Mouse (Mus musculus) kidney, adult 2 months (tissue): ENCODE data around the gene Marc1.

Experiments used
- CTCF ChIP-seq: fragments of 200-500 bp; conservative IDR thresholded peaks from 2 replicates; pipeline ENCODE4 v1.5.1; 2011; ENCODE audit warnings: low read depth, mild to moderate bottlenecking, control low read depth, low read length, moderate library complexity, mixed read lengths; ENCODE audit not compliant: insufficient read depth, insufficient read length
- POLR2A ChIP-seq: fragments of 200-500 bp; IDR thresholded peaks from one replicate; pipeline ENCODE4 v1.6.1; 2011; ENCODE audit warnings: low read depth, low read length, control low read depth

DNA sequence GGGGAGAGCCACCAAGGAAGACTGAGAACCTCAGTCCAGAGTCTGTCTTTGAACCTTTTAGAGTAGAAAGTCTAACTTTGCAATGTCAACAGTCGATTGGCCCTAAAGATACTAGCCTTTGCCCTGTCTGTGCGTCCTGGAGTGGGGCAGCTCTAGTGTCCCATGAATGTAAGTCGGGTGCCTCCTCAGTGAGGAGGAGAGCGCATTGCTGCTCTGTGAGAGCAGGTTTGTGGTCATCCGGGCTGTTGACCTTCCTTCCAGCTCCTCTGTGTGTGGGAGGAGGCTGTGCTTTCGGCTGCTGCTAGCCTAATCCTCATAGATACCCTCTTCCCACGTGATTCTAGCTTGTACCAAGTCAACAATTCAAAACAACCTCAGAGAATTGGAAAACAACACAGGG is 40.1 kb upstream of the Marc1 start:
- TF ChIP-seq CTCF = no peak
- no peak for TF ChIP-seq POLR2A
